Mouse (Mus musculus): Measurements from ENCODE around the gene Btbd1.

DNA sequence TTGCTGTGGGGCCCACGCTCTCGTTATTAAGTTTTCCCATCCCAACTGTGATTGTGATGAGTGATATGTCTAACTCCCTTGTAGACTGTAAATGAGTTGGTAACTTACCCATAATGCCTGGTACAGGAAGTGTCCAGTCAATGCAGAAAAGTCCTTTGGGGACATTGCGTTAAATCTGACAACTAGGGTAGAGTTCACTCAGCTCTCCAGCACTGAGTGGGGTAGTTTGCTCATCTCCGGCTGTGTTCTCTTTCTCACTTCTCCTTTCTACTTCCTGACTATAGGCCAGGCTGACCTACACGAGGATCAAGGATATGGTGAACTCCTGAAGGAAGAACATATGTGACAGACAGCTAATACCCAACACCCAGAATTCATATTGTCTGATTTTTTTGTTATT is 20.0 kb upstream of the Btbd1 start:
- TF ChIP-seq GATA1 (IDR thresholded peaks at IDR 0.05; ENCODE audit: low read length), result no peak
- no peak for TF ChIP-seq TAL1 (IDR thresholded peaks at IDR 0.05; ENCODE audit: low read length)
